9 mouse cellular contexts compared by ENCODE assay signal in the genomic region with DNA sequence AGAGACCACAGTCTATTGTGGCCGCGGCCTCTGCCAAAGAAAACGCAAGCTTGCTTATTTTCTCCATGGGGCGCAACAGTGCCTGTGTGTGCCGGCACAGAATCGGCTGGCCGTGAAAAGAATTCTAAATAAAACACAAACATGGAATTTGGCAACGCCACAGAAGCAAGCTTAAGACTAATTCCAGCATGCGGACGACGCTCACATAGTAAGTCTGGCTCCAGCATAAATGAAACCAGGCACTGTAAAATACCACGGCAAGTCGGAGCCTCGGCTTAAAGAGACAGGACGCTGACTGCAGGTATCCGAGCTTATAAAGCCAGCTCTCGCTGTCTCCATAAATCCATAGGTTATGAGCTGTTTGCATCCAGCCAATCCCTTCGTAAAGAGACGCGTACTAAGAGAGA. TPM values are rescaled to one million over a fixed set of nuclear protein-coding genes. Genes with fewer than 3 reads are reported as not detected.
A peak's percentile ranks its signal among the peaks of the same experiment; 100 is the strongest.
DNase-seq lines count a peak whose midpoint lies in the region; ATAC-seq and TF ChIP-seq lines count a peak whose summit lies in the region.
"Had no signal": no experiment of that assay in that cellular context is flagged by ENCODE, and none has a peak within 500 bp of the region (broad histone marks: within the 10 kb centered on the region; RNA-seq: fewer than 3 reads in every experiment).

No protein-coding gene starts in this region.

- no peaks in the 10 kb centered on the region for H3K36me3 ChIP-seq in stomach, postnatal 0 days (ENCODE audit: control insufficient read depth, insufficient read depth, low read length)

- TF ChIP-seq EP300 in stomach, postnatal 0 days (optimal IDR thresholded peaks at IDR 0.05): no peak

- H3K4me2 ChIP-seq in stomach, postnatal 0 days (replicated peaks; ENCODE audit: low read depth): peak overlapping the region; percentile 41

- no peak for ATAC-seq in stomach, postnatal 0 days (ENCODE audit: low FRiP score, low TSS enrichment)
- no peak for ATAC-seq in monocyte, adult 5-6 weeks (replicated peaks; ENCODE audit: insufficient number of reproducible peaks, low FRiP score, low TSS enrichment, poor library complexity, severe bottlenecking)

- H3K27ac ChIP-seq in gastrocnemius, adult 2 months: no peak overlapping the region
- no peak overlapping the region for H3K27ac ChIP-seq in stomach, postnatal 0 days (replicated peaks)

- H3K4me3 ChIP-seq in gastrocnemius, adult 2 months: peak overlapping the region; percentile 63
- H3K4me3 ChIP-seq in stomach, postnatal 0 days (ENCODE audit: low read depth, low read length): no peak overlapping the region

- H3K27me3 ChIP-seq in stomach, postnatal 0 days (ENCODE audit: control insufficient read depth, insufficient read depth, low read length): no peaks in the 10 kb centered on the region

- H3K4me1 ChIP-seq in stomach, postnatal 0 days (replicated peaks; ENCODE audit: control insufficient read depth, insufficient read depth): peaks cover 7% of the 10 kb centered on the region; the same call in 1 of the 2 replicates

- no peaks in the 10 kb centered on the region for H3K9me3 ChIP-seq in stomach, postnatal 0 days (ENCODE audit: control insufficient read depth, low read length)

- no peak for DNase-seq in gastrocnemius, adult 2 months
- DNase-seq in gastrocnemius, postnatal 4 days (ENCODE audit: low spot score in 2 of 2): no peak
- peak; percentile 49 for DNase-seq in right cerebral cortex, adult 18-20 months
- DNase-seq in right cerebral cortex, postnatal 36 days (ENCODE audit: low spot score in 2 of 2): no peak
- peak; percentile 23 to 66 for DNase-seq in layer of hippocampus, postnatal 14 days (ENCODE audit: low spot score in 2 of 2)
- DNase-seq in stomach, postnatal 0 days (ENCODE audit: low spot score): no peak
- no peak for DNase-seq in heart, postnatal 10 days

- WGBS in stomach, postnatal 0 days: 28% methylated on average over 20 of the region's 20 CpGs

- intact Hi-C loops in gastrocnemius, adult 2 months (cut with DNase I): no loop called here
- intact Hi-C loops in heart, postnatal 10 days (cut with DNase I): no loop called here

- no peak overlapping the region for H3K9ac ChIP-seq in stomach, postnatal 0 days (ENCODE audit: low read length)

- TF ChIP-seq CTCF in gastrocnemius, adult 2 months (IDR thresholded peaks at IDR 0.05): no peak
- no peak for TF ChIP-seq CTCF in stomach, postnatal 0 days (IDR thresholded peaks at IDR 0.05; ENCODE audit: low read depth)

RNA-seq across cellular contexts. Expression of gene Bcl11b, which starts 51.1 kb away (rescaled TPM):
- total RNA-seq in gastrocnemius, adult 2 months (2021): under 1 TPM in 1 of 2 experiments, not detected in 1; 0.11 TPM
- total RNA-seq in gastrocnemius, postnatal 4 days (2021): under 1 TPM; 0.54 to 0.56 TPM
- total RNA-seq in layer of hippocampus, postnatal 14 days (2021): 100 to 1,000 TPM; 108 to 112 TPM
- polyA plus RNA-seq in stomach, postnatal 0 days (2015; fragmentation: Nextera tagmentation; extraction: Ambion mirVana): 4.6 TPM in 2 replicates
- 0.76 to 1.8 TPM (median 0.85 TPM) in 3 replicates for total RNA-seq in monocyte, adult 5-6 weeks (2017)
- 1 to 10 TPM; 1.6 to 1.8 TPM for total RNA-seq in heart, postnatal 10 days (2021)
- total RNA-seq: common myeloid progenitor, adult 5-6 weeks had no signal

Comparison
In these comparisons a context has a peak if more than half of its experiments do, and no peak if none do; other contexts are left out.
1. DNase-seq: peak in right cerebral cortex, adult 18-20 months (single experiment) and layer of hippocampus, postnatal 14 days (2 of 2); none in gastrocnemius, adult 2 months (single experiment), gastrocnemius, postnatal 4 days (0 of 2), right cerebral cortex, postnatal 36 days (0 of 2), stomach, postnatal 0 days (single experiment) and heart, postnatal 10 days (0 of 2).
2. RNA of gene Bcl11b, which starts 51.1 kb away (total RNA-seq): 108 to 112 TPM in layer of hippocampus, postnatal 14 days; 1.6 to 1.8 TPM in heart, postnatal 10 days, 0.76 to 1.8 TPM in monocyte, adult 5-6 weeks, 0.54 to 0.56 TPM in gastrocnemius, postnatal 4 days and 0.11 TPM in gastrocnemius, adult 2 months; every median in the first group is over 10 times any median in the second.